Mouse (Mus musculus) cortical plate, adult 2 months (tissue): ENCODE data around the gene Pelp1.

Source experiments
- CTCF ChIP-seq: fragments of 200-500 bp; IDR thresholded peaks from 2 replicates; pipeline ENCODE4 v1.5.1; 2011; ENCODE audit warnings: mild to moderate bottlenecking, control low read depth, low read length; ENCODE audit not compliant: insufficient read depth; ENCODE audit errors: extremely low read depth
- POLR2A ChIP-seq: fragments of 200-500 bp; IDR thresholded peaks from 2 replicates; pipeline ENCODE4 v1.6.1; 2011; ENCODE audit warnings: mild to moderate bottlenecking, low read length, control low read depth; ENCODE audit not compliant: insufficient read depth; ENCODE audit errors: extremely low read depth

DNA sequence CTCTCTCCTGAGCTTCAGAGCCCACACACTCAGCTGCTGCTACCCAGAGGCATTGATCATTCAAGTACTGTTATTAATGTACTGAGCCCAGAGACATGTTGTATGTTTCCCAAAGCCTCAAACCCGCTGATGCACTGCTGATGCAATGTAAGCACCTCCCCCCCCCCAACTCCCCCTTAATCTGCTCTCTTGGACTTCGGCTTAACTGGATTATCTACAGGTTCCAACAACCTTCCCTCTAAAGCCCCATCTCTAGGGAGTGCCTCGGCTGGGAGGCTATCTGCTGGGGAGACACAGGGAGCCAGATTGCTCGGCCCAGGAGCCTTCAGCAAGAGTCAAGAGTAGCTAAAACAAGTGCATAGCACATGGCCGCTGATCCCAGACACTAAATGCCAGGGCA lies 22.4 kb downstream of the Pelp1 start:
- no peak for TF ChIP-seq CTCF
- TF ChIP-seq POLR2A: no peak
